Mouse (Mus musculus): Measurements from ENCODE around the gene Mettl15.

Mettl15 gene

GRCm38 (mm10) chr2:109153402-109154050, 127.0 kb downstream of the Mettl15 start:
- DNase-seq: no peak

- no peak for DNase-seq
Measured at GRCm38 (mm10) chr2:109147292-109147691, 133.3 kb downstream of the Mettl15 start.

GRCm38 (mm10) chr2:109144410-109144809, 136.1 kb downstream of the Mettl15 start:
- DNase-seq: no peak

GRCm38 (mm10) chr2:109140330-109140729, 140.2 kb downstream of the Mettl15 start:
- no peak for DNase-seq

- DNase-seq: no peak
Measured at GRCm38 (mm10) chr2:109137276-109137675, 143.3 kb downstream of the Mettl15 start.

GRCm38 (mm10) chr2:109130718-109131117, 149.8 kb downstream of the Mettl15 start:
- no peak for DNase-seq

- DNase-seq: no peak
Measured at GRCm38 (mm10) chr2:109129921-109130320, 150.6 kb downstream of the Mettl15 start.

GRCm38 (mm10) chr2:109105773-109106484, 174.6 kb downstream of the Mettl15 start:
- DNase-seq: no peak

GRCm38 (mm10) chr2:109049686-109050085, 230.9 kb downstream of the Mettl15 start:
- no peak for DNase-seq

All from thymus, adult 18-20 months (tissue).